Mouse (Mus musculus) megakaryocyte, embryonic 14.5 days (primary cell): ENCODE measurements around the gene Npl.

Source experiments
- FLI1 ChIP-seq: IDR thresholded peaks from 2 replicates; pipeline ENCODE4 v1.6.1; 2012; ENCODE audit warnings: low read length, inconsistent platforms, mixed read lengths
- GATA1 ChIP-seq: IDR thresholded peaks from 3 replicates; pipeline ENCODE4 v1.6.1; 2012; ENCODE audit warnings: mixed read lengths, low read length, inconsistent platforms, borderline replicate concordance

DNA sequence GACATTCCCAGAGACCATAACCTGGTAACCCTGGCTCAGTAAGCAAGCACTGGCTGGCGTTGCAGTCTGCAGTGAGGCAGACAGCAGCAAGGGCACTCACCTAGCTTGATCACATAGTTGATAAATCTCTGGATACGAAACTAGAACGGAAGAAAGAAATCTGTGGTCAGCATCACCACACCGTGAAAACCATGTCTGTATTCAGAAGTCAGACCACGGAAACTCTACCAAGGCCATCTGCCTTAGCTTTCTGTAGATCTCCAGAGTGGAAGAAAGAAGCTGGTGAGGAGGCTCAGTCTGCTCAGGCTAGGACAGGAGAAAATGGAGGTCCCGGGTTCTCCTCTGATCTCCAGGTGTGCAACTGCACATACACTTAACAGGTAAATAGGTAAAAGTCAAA is 40.8 kb downstream of the Npl start:
- no peak for TF ChIP-seq GATA1
- TF ChIP-seq FLI1: no peak
